Mouse (Mus musculus) spleen, postnatal 36 days (tissue): ENCODE results near the gene Fam8a1.

ENCODE experiments used
- DNase-seq, 2 experiments: peaks; one replicate each; pipeline ENCODE4 v3.0.0; 2022; ENCODE audit warnings: low spot score in 2 of 2, mixed read lengths in 1 of 2

Gene Fam8a1

GRCm38 (mm10) chr13:46669048-46669619 is at the start of gene Fam8a1:
TSS of gene Fam8a1 (plus strand) at chr13:46669522.
- peak; percentile 85 to 89 for DNase-seq

GRCm38 (mm10) chr13:46619633-46620032 is 49.7 kb upstream of the Fam8a1 start:
- peak; percentile 80 to 81 for DNase-seq

DNA sequence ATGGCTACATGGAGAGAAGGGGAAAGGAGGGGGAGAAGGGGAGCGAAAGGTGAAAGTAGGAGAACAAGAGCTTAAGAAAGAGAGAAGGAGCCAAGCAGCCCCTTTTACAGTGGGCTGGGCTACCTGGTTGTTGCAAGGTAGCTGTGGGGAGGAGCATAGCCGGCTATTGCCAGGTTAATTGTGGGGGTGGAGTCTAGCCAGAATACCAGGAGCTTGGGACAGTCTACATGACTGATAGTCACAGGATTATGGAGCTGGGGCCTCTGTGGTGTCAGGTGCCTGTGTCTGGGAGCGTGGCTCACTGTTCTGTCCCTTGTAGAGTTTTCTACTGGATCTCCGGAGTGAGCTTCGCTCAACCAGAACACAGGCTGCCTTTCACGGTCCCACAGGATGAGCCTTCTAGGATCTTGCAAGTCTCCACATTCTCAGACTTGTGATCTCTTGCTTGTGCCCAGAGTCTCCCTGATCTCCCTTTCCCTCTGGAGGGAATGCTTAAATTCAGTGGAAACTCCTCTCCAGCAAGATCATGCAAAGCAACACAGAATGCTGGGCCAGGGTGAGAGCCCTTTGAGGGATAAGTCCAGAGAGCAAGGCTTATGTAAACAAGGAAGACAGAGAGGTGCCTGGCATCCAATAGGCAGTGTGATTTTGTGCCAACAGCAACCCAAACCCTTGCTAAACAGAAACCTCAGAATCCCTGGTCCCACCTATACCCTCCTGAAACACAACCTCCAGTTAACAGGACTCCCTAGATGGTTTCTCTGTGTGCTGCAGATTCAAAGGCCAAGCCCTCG is 48.2 kb upstream of the Fam8a1 start:
- no peak for DNase-seq

GRCm38 (mm10) chr13:46626608-46627007 is 42.7 kb upstream of the Fam8a1 start:
- no peak for DNase-seq

DNA sequence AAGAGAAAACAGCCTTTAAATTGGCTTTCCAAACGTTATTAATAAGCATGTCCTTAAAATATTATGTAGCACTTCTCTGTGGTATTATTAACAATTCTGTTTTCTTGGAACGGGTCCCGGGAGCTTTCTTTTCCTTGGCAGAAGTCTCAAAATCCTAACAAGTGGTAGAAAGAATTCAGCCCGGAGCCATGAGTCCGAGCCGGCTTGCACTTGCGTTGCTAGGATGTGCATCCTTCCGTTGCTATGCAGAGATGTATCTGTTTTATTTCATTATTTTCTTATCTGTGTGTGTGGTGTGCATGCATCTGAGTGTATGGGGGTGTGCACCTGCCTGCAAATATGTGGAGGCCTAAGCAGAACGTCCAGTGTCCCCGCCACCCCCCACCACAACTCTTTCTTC is 41.5 kb upstream of the Fam8a1 start:
- DNase-seq: no peak

- no peak for DNase-seq
These were observed 39.9 kb upstream of the Fam8a1 start for GRCm38 (mm10) chr13:46629391-46629790.

GRCm38 (mm10) chr13:46632796-46633195 is 36.5 kb upstream of the Fam8a1 start:
- DNase-seq: no peak

- no peak for DNase-seq
These were observed 35.8 kb upstream of the Fam8a1 start for GRCm38 (mm10) chr13:46633320-46634132.

DNA sequence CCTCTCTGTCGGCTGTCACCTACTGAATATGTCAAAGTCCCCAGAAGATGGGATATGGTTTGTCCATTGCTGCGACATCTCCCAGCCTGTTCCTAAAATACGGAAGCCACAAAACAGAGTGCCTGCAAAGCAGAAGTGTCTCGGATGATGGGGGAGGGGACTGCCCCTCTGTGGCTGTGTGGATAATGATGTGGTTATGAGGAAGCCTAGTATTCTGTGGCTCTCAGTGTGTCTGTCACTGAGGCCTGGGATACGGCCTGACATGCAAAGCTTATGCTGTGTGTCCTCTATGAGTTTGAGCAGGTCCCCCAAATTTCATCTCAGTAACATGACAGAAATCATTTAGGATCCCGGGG is 35.2 kb upstream of the Fam8a1 start:
- DNase-seq: peak; percentile 29 to 38

- DNase-seq: no peak
These were observed 28.5 kb upstream of the Fam8a1 start for GRCm38 (mm10) chr13:46640608-46641468.

GRCm38 (mm10) chr13:46642318-46642717 is 27.0 kb upstream of the Fam8a1 start:
- no peak for DNase-seq

DNA sequence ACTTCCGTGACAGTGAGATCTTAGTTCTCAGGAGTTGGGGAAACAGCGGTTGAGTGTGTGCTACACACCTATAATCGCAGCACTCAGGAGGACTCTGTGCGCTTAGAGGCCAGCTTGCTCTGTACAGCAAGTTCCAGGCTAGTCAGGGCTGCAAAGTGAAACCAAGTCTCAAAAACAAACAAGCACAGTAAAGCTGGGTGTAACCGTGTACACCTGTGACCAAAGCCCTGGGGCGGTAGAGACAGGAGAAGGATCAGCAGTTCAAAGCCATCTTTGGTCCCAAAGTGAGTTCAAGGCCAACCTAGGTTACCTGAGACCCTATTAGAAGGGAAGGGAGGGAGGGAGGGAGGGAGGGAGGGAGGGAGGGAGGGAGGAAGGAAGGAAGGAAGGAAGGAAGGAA is 25.1 kb upstream of the Fam8a1 start:
- no peak for DNase-seq

- no peak for DNase-seq
These were observed 23.8 kb upstream of the Fam8a1 start for GRCm38 (mm10) chr13:46645476-46645875.

DNA sequence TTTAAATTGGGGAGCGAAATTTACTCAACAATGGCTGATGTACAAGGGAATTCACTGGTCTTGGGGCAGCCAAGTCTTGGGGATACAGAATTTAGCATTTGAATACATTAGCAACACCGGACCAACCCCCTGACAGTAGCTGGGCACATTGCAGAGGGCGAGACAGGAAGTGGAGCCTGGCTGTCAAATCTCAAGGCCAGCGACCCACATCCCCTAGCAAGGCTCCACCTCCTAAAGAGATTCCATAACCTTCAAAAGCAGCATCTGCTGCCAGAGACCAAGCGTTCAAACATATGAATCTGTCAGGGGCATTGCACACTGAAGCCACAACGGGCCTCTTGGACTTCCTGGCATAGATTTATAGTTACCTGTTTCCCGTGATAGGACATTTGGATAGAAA is 17.5 kb upstream of the Fam8a1 start:
- DNase-seq: no peak

GRCm38 (mm10) chr13:46652671-46653070 is 16.7 kb upstream of the Fam8a1 start:
- no peak for DNase-seq

- DNase-seq: no peak
These were observed 15.7 kb upstream of the Fam8a1 start for GRCm38 (mm10) chr13:46653671-46654070.

- no peak for DNase-seq
These were observed 14.8 kb upstream of the Fam8a1 start for GRCm38 (mm10) chr13:46654566-46654965.

DNA sequence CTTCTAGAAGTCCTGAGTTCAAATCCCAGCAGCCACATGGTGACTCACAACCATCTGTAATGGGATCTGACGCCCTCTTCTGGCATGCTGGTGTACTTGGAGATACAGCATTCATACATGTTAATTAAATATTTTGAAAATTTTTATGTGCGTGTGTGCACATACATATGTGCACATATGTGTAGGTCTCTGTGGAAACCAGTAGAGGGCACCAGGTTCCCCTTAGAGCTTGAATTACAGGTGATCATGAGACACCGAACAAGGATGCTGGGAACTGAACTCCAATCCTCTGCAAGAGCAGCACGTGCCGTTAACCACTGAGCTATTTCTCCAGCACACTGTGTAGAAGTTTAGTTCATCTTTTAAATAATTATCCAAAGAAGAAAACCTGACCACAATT is 10.1 kb upstream of the Fam8a1 start:
- no peak for DNase-seq

DNA sequence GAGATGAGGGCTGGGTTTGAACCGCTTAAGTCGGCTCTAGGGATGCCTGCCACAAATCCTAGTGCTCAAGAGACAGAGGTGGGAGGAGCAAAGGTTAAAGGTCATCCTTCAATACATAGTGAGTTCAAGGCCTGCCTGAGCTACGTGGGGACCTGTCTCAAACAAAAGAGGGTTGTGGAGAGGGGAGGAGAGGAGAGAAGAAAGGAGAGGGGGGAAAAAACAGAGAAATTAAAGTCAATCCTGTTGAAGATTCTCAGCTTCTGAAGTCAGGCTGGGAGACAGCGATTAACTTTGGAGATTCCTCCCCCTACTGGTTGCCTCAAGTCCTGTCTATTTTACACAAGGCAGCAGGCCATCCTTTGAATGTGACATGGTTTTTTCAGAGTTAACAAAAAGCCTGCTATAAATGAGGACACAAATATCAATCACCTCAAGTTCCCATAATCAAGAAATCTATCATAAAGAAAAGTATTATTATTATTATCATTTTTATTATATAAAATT is 5.8 kb upstream of the Fam8a1 start:
- DNase-seq: peak in 1 of 2 experiments; percentile 16

DNA sequence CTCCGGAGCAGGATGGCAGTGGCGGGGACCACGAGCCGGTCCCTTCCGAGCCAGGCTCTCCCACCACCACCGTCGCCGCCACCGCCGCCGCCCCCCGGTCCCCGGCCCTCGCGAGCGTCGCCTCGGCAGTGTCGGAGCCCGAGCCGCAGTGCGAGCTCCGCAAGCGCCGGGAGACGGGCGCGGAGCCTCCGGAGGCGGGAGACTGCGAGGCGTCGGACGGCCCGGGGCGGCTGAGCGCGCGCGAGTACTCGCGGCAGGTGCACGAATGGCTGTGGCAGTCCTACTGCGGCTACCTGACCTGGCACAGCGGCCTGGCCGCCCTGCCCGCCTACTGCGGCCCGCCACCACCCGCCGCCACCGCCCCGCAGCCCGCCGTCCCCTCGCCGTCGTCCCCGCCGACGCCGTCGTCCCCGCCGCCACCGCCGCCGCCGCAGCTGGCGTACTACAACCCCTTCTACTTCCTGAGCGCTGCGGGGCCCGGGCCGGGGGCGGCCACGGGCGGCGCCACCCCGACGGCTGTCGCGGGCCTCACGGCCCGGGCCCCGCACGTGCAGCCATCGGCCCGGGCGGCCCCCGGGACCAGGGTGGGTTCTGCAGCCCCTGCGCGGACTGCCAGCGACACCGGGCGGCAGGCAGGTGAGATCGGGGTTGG is 424 bp downstream of the Fam8a1 start:
- DNase-seq: peak; percentile 17 to 22

DNA sequence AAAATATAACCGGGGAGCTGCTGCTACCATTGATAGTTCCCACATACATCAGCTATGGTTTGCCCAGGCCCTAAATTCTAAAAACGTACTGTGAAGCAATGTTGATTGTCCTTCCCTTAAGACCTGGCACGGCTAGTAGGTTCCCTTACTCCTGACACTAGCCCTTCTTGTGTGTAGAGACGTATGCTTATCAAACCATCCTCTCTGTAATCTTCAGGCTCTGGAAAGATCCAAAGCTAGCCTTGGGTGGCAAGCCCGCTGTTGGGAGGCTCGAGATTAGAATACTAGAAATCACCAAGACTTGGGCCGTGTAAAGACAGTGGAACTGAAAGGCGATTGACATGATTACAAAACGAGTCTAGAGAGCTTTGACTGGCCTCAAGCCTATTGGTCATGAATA is 1.2 kb downstream of the Fam8a1 start:
- DNase-seq: no peak
